Mouse (Mus musculus) liver, adult 2 months (tissue): ENCODE measurements around the gene Catsperg1.

Source experiments
- CTCF ChIP-seq: fragments of 200-500 bp; IDR thresholded peaks from 2 replicates; pipeline ENCODE4 v1.5.1; 2011; ENCODE audit warnings: low read depth, low read length, control low read depth
- POLR2A ChIP-seq: fragments of 200-500 bp; IDR thresholded peaks from 2 replicates; pipeline ENCODE4 v1.6.1; 2011; ENCODE audit warnings: low read length, control low read depth; ENCODE audit not compliant: insufficient read depth; ENCODE audit errors: extremely low read depth

- TF ChIP-seq CTCF: no peak
- no peak for TF ChIP-seq POLR2A
These were observed 11.3 kb downstream of the Catsperg1 start for GRCm38 (mm10) chr7:29202577-29202976.
